Mouse (Mus musculus): ENCODE data around the gene Prss16. TPM values are rescaled to one million over a fixed set of nuclear protein-coding genes. Genes with fewer than 3 reads are reported as not detected.

The Prss16 gene
- polyA plus RNA-seq, 1 experiment from 2014 or later: 0.20 TPM

DNA sequence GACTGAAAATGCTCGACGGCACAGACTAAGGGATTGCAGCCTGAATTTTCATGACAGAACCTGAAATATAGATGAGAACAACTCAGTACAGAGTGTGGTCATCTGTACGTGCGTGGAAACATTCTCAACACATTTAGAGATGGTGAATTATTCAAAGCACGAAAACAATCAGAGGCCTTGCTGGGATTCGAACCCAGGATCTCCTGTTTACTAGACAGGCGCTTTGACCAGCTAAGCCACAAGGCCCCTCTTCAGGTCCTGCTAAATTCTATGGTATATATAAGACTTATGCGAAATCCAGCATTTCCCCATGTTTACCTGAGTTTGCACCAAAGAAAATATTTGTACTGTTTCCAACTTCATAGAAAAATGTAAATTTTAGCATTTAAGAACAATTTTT is 20.4 kb upstream of the Prss16 start:
- no peaks in the 10 kb centered on the region for H3K9me3 ChIP-seq (ENCODE audit: control insufficient read depth, low read length)
- no peak overlapping the region for H3K9ac ChIP-seq (ENCODE audit: low read length)
- H3K4me2 ChIP-seq (ENCODE audit: low read depth, severe bottlenecking): no peak overlapping the region
- WGBS: 35% methylated on average over 8 of the region's 8 CpGs
- no peak overlapping the region for H3K27ac ChIP-seq (replicated peaks; ENCODE audit: low read depth, low read length)
- no peaks in the 10 kb centered on the region for H3K27me3 ChIP-seq (ENCODE audit: control insufficient read depth, insufficient read depth, low read length)
- no peaks in the 10 kb centered on the region for H3K36me3 ChIP-seq (ENCODE audit: control insufficient read depth, insufficient read depth, low read length)
- ATAC-seq (ENCODE audit: insufficient number of reproducible peaks, low FRiP score, low TSS enrichment, low read depth): no peak
- H3K4me1 ChIP-seq (ENCODE audit: control insufficient read depth, insufficient read depth, low read length): no peaks in the 10 kb centered on the region
- H3K4me3 ChIP-seq (ENCODE audit: low read depth, low read length): no peak overlapping the region
- peak; percentile 66 for DNase-seq (ENCODE audit: low spot score)

DNA sequence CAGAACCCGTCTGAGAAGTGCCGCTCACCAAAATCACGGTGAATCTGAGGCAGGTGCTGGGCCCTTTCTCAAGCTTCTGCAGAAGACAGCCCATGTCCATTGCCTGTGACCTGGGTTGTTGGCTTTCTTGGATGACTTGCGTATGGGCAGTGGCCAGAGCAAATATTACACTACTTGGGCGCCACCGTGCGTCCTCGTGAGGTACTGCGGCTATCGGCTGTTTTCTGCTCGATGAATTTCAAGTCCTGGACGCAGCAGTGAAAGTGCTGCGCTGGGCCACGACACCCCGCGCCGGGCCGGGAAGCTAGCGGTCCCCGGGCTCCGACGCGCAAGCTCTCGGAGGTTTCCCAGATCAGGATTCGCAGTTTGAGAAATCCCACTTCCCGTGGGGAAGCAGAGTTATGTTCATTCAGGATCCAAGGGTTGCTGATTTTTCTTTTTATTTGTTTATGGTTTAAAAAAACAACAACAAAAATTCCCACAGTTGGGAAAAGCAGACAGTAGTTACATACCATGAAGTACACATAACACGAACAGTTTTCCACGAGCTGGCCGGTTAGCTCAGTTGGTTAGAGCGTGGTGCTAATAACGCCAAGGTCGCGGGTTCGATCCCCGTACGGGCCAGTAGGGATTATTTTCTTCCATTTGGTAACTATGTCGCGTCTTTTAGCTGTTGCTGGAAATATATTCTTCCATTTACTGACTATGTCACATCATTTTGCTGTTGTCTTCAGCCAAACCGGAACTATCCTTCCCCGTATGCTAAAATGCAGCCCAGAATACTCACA is 19.3 kb upstream of the Prss16 start:
- H3K9me3 ChIP-seq (ENCODE audit: control insufficient read depth, low read length): no peaks in the 10 kb centered on the region
- peak overlapping the region; percentile 39 for H3K4me3 ChIP-seq (ENCODE audit: low read depth, low read length)
- WGBS: under 1% methylated on average over 40 of the region's 40 CpGs
- no peaks in the 10 kb centered on the region for H3K4me1 ChIP-seq (ENCODE audit: control insufficient read depth, insufficient read depth, low read length)
- H3K36me3 ChIP-seq (ENCODE audit: control insufficient read depth, insufficient read depth, low read length): no peaks in the 10 kb centered on the region
- peak; percentile 99 for DNase-seq (ENCODE audit: low spot score)
- no peaks in the 10 kb centered on the region for H3K27me3 ChIP-seq (ENCODE audit: control insufficient read depth, insufficient read depth, low read length)
- peak overlapping the region; percentile 47 for H3K9ac ChIP-seq (ENCODE audit: low read length)
- H3K27ac ChIP-seq (replicated peaks; ENCODE audit: low read depth, low read length): 0 out of 2 replicates have a peak overlapping the region, but pooled peaks have one; percentile 64
- ATAC-seq (ENCODE audit: insufficient number of reproducible peaks, low FRiP score, low TSS enrichment, low read depth): peak; percentile 80
- peak overlapping the region; percentile 54 for H3K4me2 ChIP-seq (ENCODE audit: low read depth, severe bottlenecking)

GRCm38 (mm10) chr13:22026058-22027031 is 16.8 kb upstream of the Prss16 start:
- 0 out of 2 replicates have a peak, but pooled peaks have one; percentile 55 for ATAC-seq (ENCODE audit: insufficient number of reproducible peaks, low FRiP score, low TSS enrichment, low read depth)

GRCm38 (mm10) chr13:22022241-22022640 is 12.7 kb upstream of the Prss16 start:
- DNase-seq (ENCODE audit: low spot score): peak; percentile 89
- H3K9ac ChIP-seq (ENCODE audit: low read length): no peak overlapping the region
- H3K36me3 ChIP-seq (ENCODE audit: control insufficient read depth, insufficient read depth, low read length): no peaks in the 10 kb centered on the region
- 0 out of 2 replicates have a peak, but pooled peaks cover 2% of the 10 kb centered on the region for H3K4me1 ChIP-seq (ENCODE audit: control insufficient read depth, insufficient read depth, low read length)
- peak; percentile 48; the same call in 1 of the 2 replicates for ATAC-seq (ENCODE audit: insufficient number of reproducible peaks, low FRiP score, low TSS enrichment, low read depth)
- peak overlapping the region; percentile 49 for H3K4me2 ChIP-seq (ENCODE audit: low read depth, severe bottlenecking)
- no peaks in the 10 kb centered on the region for H3K9me3 ChIP-seq (ENCODE audit: control insufficient read depth, low read length)
- under 1% methylated on average over 9 of the region's 9 CpGs for WGBS
- peak overlapping the region; percentile 35 for H3K4me3 ChIP-seq (ENCODE audit: low read depth, low read length)
- H3K27me3 ChIP-seq (ENCODE audit: control insufficient read depth, insufficient read depth, low read length): peaks cover 13% of the 10 kb centered on the region; the same call in 1 of the 2 replicates
- no peak overlapping the region for H3K27ac ChIP-seq (replicated peaks; ENCODE audit: low read depth, low read length)

More at GRCm38 (mm10) chr13:22026058-22027031, 16.8 kb upstream of the Prss16 start:
- Histone ChIP-seq H3K4me2 (ENCODE audit: low read depth, severe bottlenecking) (peak overlapping the region; percentile 60), H3K9me3 (ENCODE audit: control insufficient read depth, low read length) (no peaks in the 10 kb centered on the region), H3K4me1 (ENCODE audit: control insufficient read depth, insufficient read depth, low read length) (no peaks in the 10 kb centered on the region), H3K4me3 (ENCODE audit: low read depth, low read length) (peak overlapping the region; percentile 50), H3K27ac (replicated peaks; ENCODE audit: low read depth, low read length) (no peak overlapping the region; the same call in 1 of the 2 replicates), H3K36me3 (ENCODE audit: control insufficient read depth, insufficient read depth, low read length) (no peaks in the 10 kb centered on the region), H3K27me3 (ENCODE audit: control insufficient read depth, insufficient read depth, low read length) (no peaks in the 10 kb centered on the region), H3K9ac (ENCODE audit: low read length) (peak overlapping the region; percentile 37; the same call in 1 of the 2 replicates)
- 2% methylated on average over 35 of the region's 35 CpGs for whole genome bisulfite sequencing
- peak; percentile 98 for DNase-seq (ENCODE audit: low spot score)

GRCm38 (mm10) chr13:22021581-22021980 is 12.0 kb upstream of the Prss16 start:
- ATAC-seq (ENCODE audit: insufficient number of reproducible peaks, low FRiP score, low TSS enrichment, low read depth): peak; percentile 11; the same call in 1 of the 2 replicates

GRCm38 (mm10) chr13:22020901-22021339 is 11.4 kb upstream of the Prss16 start:
- DNase-seq (ENCODE audit: low spot score) (peak; percentile 80), ATAC-seq (ENCODE audit: insufficient number of reproducible peaks, low FRiP score, low TSS enrichment, low read depth) (peak; percentile 62; the same call in 1 of the 2 replicates)
- Histone ChIP-seq H3K27ac (replicated peaks; ENCODE audit: low read depth, low read length) (no peak overlapping the region), H3K9ac (ENCODE audit: low read length) (no peak overlapping the region), H3K4me1 (ENCODE audit: control insufficient read depth, insufficient read depth, low read length) (0 out of 2 replicates have a peak, but pooled peaks cover 2% of the 10 kb centered on the region), H3K9me3 (ENCODE audit: control insufficient read depth, low read length) (no peaks in the 10 kb centered on the region), H3K4me2 (ENCODE audit: low read depth, severe bottlenecking) (peak overlapping the region; percentile 49), H3K4me3 (ENCODE audit: low read depth, low read length) (peak overlapping the region; percentile 38), H3K27me3 (ENCODE audit: control insufficient read depth, insufficient read depth, low read length) (peaks cover 15% of the 10 kb centered on the region), H3K36me3 (ENCODE audit: control insufficient read depth, insufficient read depth, low read length) (no peaks in the 10 kb centered on the region)
- 0% methylated on average over 8 of the region's 8 CpGs for WGBS

More at GRCm38 (mm10) chr13:22021581-22021980, 12.0 kb upstream of the Prss16 start:
- Histone ChIP-seq H3K36me3 (ENCODE audit: control insufficient read depth, insufficient read depth, low read length) (no peaks in the 10 kb centered on the region), H3K9me3 (ENCODE audit: control insufficient read depth, low read length) (no peaks in the 10 kb centered on the region), H3K4me3 (ENCODE audit: low read depth, low read length) (peak overlapping the region; percentile 35), H3K27me3 (ENCODE audit: control insufficient read depth, insufficient read depth, low read length) (peaks cover 13% of the 10 kb centered on the region; the same call in 1 of the 2 replicates), H3K4me2 (ENCODE audit: low read depth, severe bottlenecking) (peak overlapping the region; percentile 49), H3K9ac (ENCODE audit: low read length) (no peak overlapping the region), H3K4me1 (ENCODE audit: control insufficient read depth, insufficient read depth, low read length) (0 out of 2 replicates have a peak, but pooled peaks cover 2% of the 10 kb centered on the region), H3K27ac (replicated peaks; ENCODE audit: low read depth, low read length) (no peak overlapping the region)
- no peak for DNase-seq (ENCODE audit: low spot score)
- WGBS: under 1% methylated on average over 11 of the region's 11 CpGs

DNA sequence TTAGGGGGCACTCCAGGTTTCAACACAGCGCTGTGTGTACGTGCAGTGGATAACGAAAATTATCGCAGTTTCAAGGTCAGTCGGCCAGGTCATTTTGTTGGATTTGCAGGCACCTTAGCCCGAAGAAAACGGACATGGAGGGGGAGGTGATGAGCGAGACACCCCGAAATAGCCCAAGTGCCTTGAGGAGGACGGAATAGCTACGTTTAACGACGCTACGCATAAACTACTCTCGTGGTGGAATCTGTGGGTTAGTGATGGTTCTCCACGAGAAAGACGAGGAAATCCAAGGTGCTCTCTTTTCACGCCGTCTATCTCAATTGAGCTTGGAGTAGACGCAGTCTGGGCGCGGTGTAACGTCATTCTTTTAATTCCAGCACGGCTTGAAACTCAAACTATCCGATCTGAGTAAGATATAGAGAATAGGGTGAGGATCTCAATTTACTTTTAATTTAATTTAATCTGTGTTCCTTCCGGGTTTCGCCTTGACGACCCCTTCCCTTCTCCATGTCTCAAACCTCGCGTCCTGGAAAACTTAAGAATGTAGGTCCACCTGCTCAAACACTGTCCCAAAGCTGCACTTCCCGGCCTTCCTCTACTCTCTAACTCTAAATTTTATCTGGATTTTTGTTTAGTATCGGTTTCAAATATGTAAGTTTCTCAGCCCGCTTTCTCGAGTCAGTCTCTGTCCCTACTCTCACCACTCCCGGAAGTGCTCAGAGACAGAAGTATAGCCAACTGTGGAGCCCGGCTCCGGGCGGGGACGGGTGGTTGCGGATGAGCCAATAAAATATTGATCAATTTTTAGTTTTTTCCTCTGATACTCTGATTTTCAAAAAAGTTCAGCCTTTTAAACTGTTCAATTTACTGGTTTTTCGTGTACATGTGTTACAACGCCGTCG is 10.6 kb upstream of the Prss16 start:
- H3K9ac ChIP-seq (ENCODE audit: low read length): no peak overlapping the region
- H3K4me2 ChIP-seq (ENCODE audit: low read depth, severe bottlenecking): peak overlapping the region; percentile 49
- DNase-seq (ENCODE audit: low spot score) (no peak), ATAC-seq (ENCODE audit: insufficient number of reproducible peaks, low FRiP score, low TSS enrichment, low read depth) (no peak; the same call in 1 of the 2 replicates)
- H3K27me3 ChIP-seq (ENCODE audit: control insufficient read depth, insufficient read depth, low read length): peaks cover 19% of the 10 kb centered on the region
- H3K36me3 ChIP-seq (ENCODE audit: control insufficient read depth, insufficient read depth, low read length): no peaks in the 10 kb centered on the region
- WGBS: under 1% methylated on average over 44 of the region's 44 CpGs
- H3K4me3 ChIP-seq (ENCODE audit: low read depth, low read length): peak overlapping the region; percentile 38
- H3K9me3 ChIP-seq (ENCODE audit: control insufficient read depth, low read length): no peaks in the 10 kb centered on the region
- H3K4me1 ChIP-seq (ENCODE audit: control insufficient read depth, insufficient read depth, low read length): 0 out of 2 replicates have a peak, but pooled peaks cover 2% of the 10 kb centered on the region
- no peak overlapping the region for H3K27ac ChIP-seq (replicated peaks; ENCODE audit: low read depth, low read length)
